In the genomic region with DNA sequence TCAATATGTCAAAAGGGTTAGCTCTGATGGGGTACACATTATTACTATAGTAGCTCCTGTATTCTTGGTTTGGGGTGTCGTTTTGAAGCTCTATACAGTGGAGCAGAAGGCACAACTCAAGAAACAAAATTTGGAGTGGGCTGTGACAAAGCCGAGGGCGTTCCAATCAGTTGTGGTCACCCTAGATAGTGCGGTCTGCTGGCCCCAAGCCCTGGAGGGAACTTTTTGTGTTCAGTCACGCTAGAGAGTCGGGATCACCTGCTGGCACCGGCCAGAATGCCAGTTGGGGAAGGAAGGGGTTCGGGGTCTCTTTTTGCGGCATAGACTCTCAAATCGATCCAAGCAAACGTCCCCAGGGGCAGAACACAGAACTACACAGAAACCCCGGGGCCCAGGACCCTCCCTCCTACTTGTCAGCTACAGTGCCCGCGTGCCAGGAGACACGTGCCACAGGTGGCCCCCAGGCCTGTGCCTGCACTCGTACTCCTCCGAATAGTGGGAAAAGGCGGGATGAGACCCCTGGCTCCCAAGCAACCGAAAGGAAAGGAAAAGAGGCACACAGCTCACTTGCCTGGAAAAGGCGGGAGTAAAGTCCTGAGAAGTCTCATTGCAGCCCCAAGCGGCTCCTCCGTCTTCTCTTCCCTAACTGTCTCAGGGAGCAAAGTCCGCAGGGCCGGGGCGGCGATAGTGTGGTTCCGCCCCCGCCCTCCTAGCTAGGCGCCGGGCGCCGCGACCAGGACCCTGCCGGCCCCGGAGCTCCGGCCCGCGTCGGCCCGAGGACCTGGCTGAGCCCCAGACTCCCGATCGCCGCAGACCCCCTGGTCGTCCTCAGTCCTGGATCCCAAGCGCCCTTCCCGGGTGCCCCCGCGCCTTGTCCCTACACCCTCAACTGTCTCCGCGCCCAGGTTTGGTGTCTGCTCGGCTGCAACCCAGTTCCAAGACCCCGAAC, we compare ENCODE assay signal across 8 mouse cellular contexts. TPM values are rescaled to one million over a fixed set of nuclear protein-coding genes. Genes with fewer than 3 reads are reported as not detected.
DNase-seq lines count a peak whose midpoint lies in the region; ATAC-seq and TF ChIP-seq lines count a peak whose summit lies in the region.

No protein-coding gene starts in this region.

- CTCF ChIA-PET in Patski (lab: Charles Lee), result interaction anchor here (0.7 to 3.9 kb wide), 10 partner anchors 11 to 240 kb away, joined by 3 to 19 read pairs (median 4); no protein-coding TSS in a partner anchor

- H3K9me3 ChIP-seq in heart, postnatal 0 days (replicated peaks; ENCODE audit: control insufficient read depth, low read length), result 0 out of 2 replicates have a peak, but pooled peaks cover 3% of the 10 kb centered on the region

- peak overlapping the region; percentile 67 for H3K4me3 ChIP-seq in embryonic fibroblast, embryonic 13.5 days (ENCODE audit: insufficient read depth, low read length)
- H3K4me3 ChIP-seq in heart, postnatal 0 days (ENCODE audit: low read depth, low read length), result peak overlapping the region; percentile 70

- under 1% methylated on average over 52 of the region's 52 CpGs for WGBS in heart, postnatal 0 days

- no peaks in the 10 kb centered on the region for H3K27me3 ChIP-seq in Patski
- 0 out of 2 replicates have a peak, but pooled peaks cover 6% of the 10 kb centered on the region for H3K27me3 ChIP-seq in heart, postnatal 0 days (ENCODE audit: control insufficient read depth, insufficient read depth, low read length)

- H3K4me1 ChIP-seq in embryonic fibroblast, embryonic 13.5 days (ENCODE audit: control insufficient read depth, insufficient read depth, low read length), result peaks cover 14% of the 10 kb centered on the region
- H3K4me1 ChIP-seq in heart, postnatal 0 days (ENCODE audit: control insufficient read depth, insufficient read depth), result peaks cover 18% of the 10 kb centered on the region; the same call in 1 of the 2 replicates

- POLR2A ChIA-PET in Patski (lab: Charles Lee), result interaction anchor here (1.3 to 2.3 kb wide), 4 partner anchors 10 to 41 kb away, joined by 4 to 7 read pairs (median 4); no protein-coding TSS in a partner anchor

- H3K9ac ChIP-seq in heart, postnatal 0 days (replicated peaks; ENCODE audit: low read depth, low read length), result peak overlapping the region; percentile 78

- no peaks in the 10 kb centered on the region for H3K36me3 ChIP-seq in heart, postnatal 0 days (replicated peaks; ENCODE audit: control insufficient read depth, insufficient read depth, low read length)

- peak overlapping the region; percentile 92 for H3K4me2 ChIP-seq in heart, postnatal 0 days (ENCODE audit: low read depth, low read length)

- TF ChIP-seq CTCF in Patski (IDR thresholded peaks at IDR 0.05), result no peak
- no peak for TF ChIP-seq CTCF in embryonic fibroblast, embryonic 13.5 days (IDR thresholded peaks at IDR 0.05; ENCODE audit: borderline replicate concordance, insufficient read depth, low read length)
- no peak for TF ChIP-seq CTCF in heart, postnatal 0 days (IDR thresholded peaks at IDR 0.05; ENCODE audit: low read depth)

- H3K27ac ChIP-seq in embryonic fibroblast, embryonic 13.5 days (ENCODE audit: insufficient read depth, low read length), result peak overlapping the region; percentile 51
- H3K27ac ChIP-seq in heart, postnatal 0 days (ENCODE audit: low read depth), result peak overlapping the region; percentile 83

- peak; percentile 55 for DNase-seq in 416B (ENCODE audit: low read depth)
- DNase-seq in Patski (ENCODE audit: low read depth, low spot score), result no peak
- peak; percentile 31 for DNase-seq in heart, postnatal 0 days (ENCODE audit: low spot score)
- DNase-seq in kidney, postnatal 36 days, result peak; percentile 86 to 90
- peak; percentile 40 to 53 for DNase-seq in spleen, postnatal 10 days (ENCODE audit: low spot score in 2 of 2)
- DNase-seq in left cerebral cortex, adult 11 months (ENCODE audit: low spot score), result no peak

- peak; percentile 87 for ATAC-seq in Patski
- ATAC-seq in heart, postnatal 0 days (ENCODE audit: insufficient read depth, low read depth), result peak; percentile 69
- ATAC-seq in megakaryocyte progenitor cell, adult 5-6 weeks (replicated peaks; ENCODE audit: poor library complexity), result peak; percentile 53

- TF ChIP-seq EP300 in heart, postnatal 0 days (IDR thresholded peaks at IDR 0.05; ENCODE audit: low read depth), result no peak

- in situ Hi-C loops in Patski (cut with MboI; ENCODE audit: low pct_unique_long_range_greater_than_20kb), result loop anchor here (5.0 to 25.0 kb wide), 3 partner anchors 36 to 226 kb away; no protein-coding TSS in a partner anchor

- TF ChIP-seq POLR2A in embryonic fibroblast, embryonic 13.5 days (IDR thresholded peaks at IDR 0.05; ENCODE audit: low read depth, low read length), result no peak; the same call in 1 of the 2 replicates

RNA-seq across cellular contexts. Expression of a gene that starts 0.6 kb away (rescaled TPM):
- polyA plus RNA-seq in Patski (2021), result 75.4 TPM
- 96.5 and 113 TPM in 2 replicates for polyA plus RNA-seq in embryonic fibroblast, embryonic 13.5 days (2011; ENCODE audit: insufficient read length, low read depth, missing spikeins)
- total RNA-seq in heart, postnatal 0 days (2014; rRNA removed; ENCODE audit: low replicate concordance), result 31.7 and 90.2 TPM in 2 replicates
- 7.6 and 7.9 TPM in 2 replicates for polyA plus RNA-seq in heart, postnatal 0 days (2015; fragmentation: Nextera tagmentation; extraction: Ambion mirVana)
- 20.8 and 27.0 TPM in 2 replicates for total RNA-seq in megakaryocyte progenitor cell, adult 5-6 weeks (2015)
- total RNA-seq in megakaryocyte progenitor cell, adult 5-6 weeks (2017), result 11.5 and 11.7 TPM in 2 replicates

Comparison
In these comparisons a context has a peak if more than half of its experiments do, and no peak if none do; other contexts are left out.
1. DNase-seq: peak in 416B (single experiment), heart, postnatal 0 days (single experiment), kidney, postnatal 36 days (2 of 2) and spleen, postnatal 10 days (2 of 2); none in Patski (single experiment) and left cerebral cortex, adult 11 months (single experiment).
2. Peak in every context shown above with its lines, with median percentiles within 50 percentile points of each other: ATAC-seq.